Mouse (Mus musculus) forebrain, embryonic 12.5 days (tissue): ENCODE measurements around the gene Zfp967. TPM values are rescaled to one million over a fixed set of nuclear protein-coding genes. Genes with fewer than 3 reads are reported as not detected.
"Not testable (repeated sequence)": the region's sequence is repeated elsewhere in the genome, so short reads cannot be mapped to it uniquely, and the experiment has no call there.

Source experiments
- ATAC-seq: fragments of 200-750 bp; cut with Nextera tagmentation; 2 replicates; pipeline ENCODE4 v1.8.0; 2017; ENCODE audit warnings: moderate TSS enrichment; ENCODE audit not compliant: low FRiP score
- H3K27ac ChIP-seq: fragments of 300-500 bp; sonication (generic); 2 replicates; pipeline ENCODE4 v1.5.1; 2016; ENCODE audit warnings: mild to moderate bottlenecking
- H3K27me3 ChIP-seq: fragments of 300-500 bp; sonication (generic); 2 replicates; pipeline ENCODE4 v1.6.1; 2016; ENCODE audit warnings: mild to moderate bottlenecking
- H3K36me3 ChIP-seq: fragments of 300-500 bp; sonication (generic); replicated peaks from 2 replicates; pipeline ENCODE4 v1.6.1; 2016; ENCODE audit warnings: mild to moderate bottlenecking
- H3K4me1 ChIP-seq: fragments of 300-500 bp; sonication (generic); 2 replicates; pipeline ENCODE4 v1.6.1; 2016
- H3K4me2 ChIP-seq: fragments of 300-500 bp; sonication (generic); 2 replicates; pipeline ENCODE4 v1.6.1; 2016; ENCODE audit warnings: mild to moderate bottlenecking, moderate library complexity
- H3K4me3 ChIP-seq: fragments of 300-500 bp; sonication (generic); replicated peaks from 2 replicates; pipeline ENCODE4 v1.5.1; 2016; ENCODE audit warnings: mild to moderate bottlenecking
- H3K9ac ChIP-seq: fragments of 300-500 bp; sonication (generic); 2 replicates; pipeline ENCODE4 v1.6.1; 2016; ENCODE audit warnings: mild to moderate bottlenecking
- H3K9me3 ChIP-seq: fragments of 300-500 bp; sonication (generic); 2 replicates; pipeline ENCODE4 v1.6.1; 2016
- WGBS: fragments of 180-500 bp; shearing (Covaris S2); methylation state at CpG from one replicate; pipeline ENCODE4 v1.1.7; 2016; 5-methylcytosine and 5-hydroxymethylcytosine counted together
- polyA plus RNA-seq: library from polyadenylated mRNA; unstranded; fragments of >200 nt; fragmentation: Nextera tagmentation; extraction: Ambion mirVana; gene quantifications from 2 replicates; pipeline ENCODE4 v1.2.1, GENCODE M21; 2016

Zfp967 gene
- polyA plus RNA-seq = not detected in 2 replicates

DNA sequence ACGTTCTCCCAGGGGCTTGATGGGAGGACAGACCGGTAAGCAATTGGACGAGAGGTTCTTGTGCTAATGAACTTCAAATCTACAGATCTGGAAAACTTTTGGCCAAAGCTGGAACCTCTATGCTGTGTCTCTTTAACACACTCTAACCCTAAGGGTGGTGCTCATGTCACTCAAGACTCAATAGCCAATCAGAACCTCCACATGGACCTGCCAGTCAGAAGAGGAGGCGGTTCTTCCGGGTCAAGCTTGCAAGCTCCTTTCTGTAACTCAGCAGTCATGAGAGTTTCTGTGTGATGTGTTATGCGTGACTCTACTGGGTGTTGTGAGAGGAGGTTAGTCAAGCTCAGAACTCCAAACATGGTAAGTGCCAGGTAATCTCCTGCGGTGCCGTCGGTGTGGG, at the start of gene Zfp967:
Zfp967 (plus strand) TSS at position 301 of the 400 bp plus-strand sequence.
- H3K4me2 ChIP-seq, H3K27me3 ChIP-seq, H3K9me3 ChIP-seq, H3K36me3 ChIP-seq, H3K4me3 ChIP-seq, ATAC-seq, H3K9ac ChIP-seq, H3K27ac ChIP-seq, H3K4me1 ChIP-seq: not testable (repeated sequence)
- no CpG with 5 or more reads among the region's 9 CpGs for WGBS

DNA sequence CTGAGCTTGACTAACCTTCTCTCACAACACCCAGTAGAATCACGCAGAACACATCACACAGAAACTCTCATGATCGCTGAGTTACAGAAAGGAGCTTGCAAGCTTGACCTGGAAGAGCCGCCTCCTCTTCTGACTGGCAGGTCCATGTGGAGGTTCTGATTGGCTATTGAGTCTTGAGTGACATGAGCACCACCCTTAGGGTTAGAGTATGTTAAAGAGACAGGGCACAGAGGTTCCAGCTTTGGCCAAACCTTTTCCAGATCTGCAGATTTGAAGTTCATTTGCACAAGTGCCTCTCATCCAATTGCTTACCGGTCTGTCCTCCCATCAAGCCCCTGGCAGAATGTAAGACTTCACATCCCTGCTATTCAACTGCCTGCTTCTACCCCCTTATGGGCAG, 34.2 kb upstream of the Zfp967 start, which contains the start of gene Gm14434:
Gm14434 (minus strand) TSS at position 101 of the 400 bp plus-strand sequence.
- not testable (repeated sequence) for H3K4me1 ChIP-seq, H3K27me3 ChIP-seq, H3K9me3 ChIP-seq, H3K4me3 ChIP-seq, ATAC-seq, H3K4me2 ChIP-seq, H3K9ac ChIP-seq, H3K36me3 ChIP-seq, H3K27ac ChIP-seq
- no CpG with 5 or more reads among the region's 4 CpGs for WGBS

Other genes starting within 250 kb of the Zfp967 start
- not detected in 2 replicates for gene Gm11009, start 201.6 kb upstream of the Zfp967 start, polyA plus RNA-seq
- 10.6 and 13.6 TPM in 2 replicates for gene Gm14435, start 97.5 kb upstream of the Zfp967 start, polyA plus RNA-seq
- gene Gm14434, start 34.3 kb upstream of the Zfp967 start, polyA plus RNA-seq = 7.8 and 14.4 TPM in 2 replicates
- 20.6 and 26.4 TPM in 2 replicates for gene Gm14308, start 115.3 kb downstream of the Zfp967 start, polyA plus RNA-seq
- 9.3 and 13.7 TPM in 2 replicates for gene Zfp973, start 149.5 kb downstream of the Zfp967 start, polyA plus RNA-seq
- 30.3 and 33.8 TPM in 2 replicates for gene Gm14305, start 187.3 kb downstream of the Zfp967 start, polyA plus RNA-seq